Mouse (Mus musculus) liver, embryonic 14.5 days (tissue): Measurements from ENCODE around the gene Fam172a. TPM values are rescaled to one million over a fixed set of nuclear protein-coding genes. Genes with fewer than 3 reads are reported as not detected.

Experiments
- ATAC-seq: fragments of 200-750 bp; cut with Nextera tagmentation; 2 replicates; pipeline ENCODE4 v1.8.0; 2017; ENCODE audit warnings: moderate number of reproducible peaks, mild to moderate bottlenecking, moderate library complexity; ENCODE audit not compliant: insufficient read depth
- DNase-seq, 3 experiments: peaks; one replicate each; pipeline ENCODE4 v3.0.0-alpha.2; 2012 to 2013; ENCODE audit warnings: low read depth in 3 of 3, low spot score in 3 of 3
- H3K27ac ChIP-seq: fragments of 300-500 bp; sonication (generic); 2 replicates; pipeline ENCODE4 v1.5.1; 2014; ENCODE audit warnings: moderate library complexity, mild to moderate bottlenecking, control low read depth, inconsistent platforms
- H3K27me3 ChIP-seq: fragments of 300-500 bp; sonication (generic); 2 replicates; pipeline ENCODE4 v1.6.1; 2014; ENCODE audit warnings: mild to moderate bottlenecking, low read length, moderate library complexity; ENCODE audit not compliant: control insufficient read depth, insufficient read depth
- H3K36me3 ChIP-seq: fragments of 300-500 bp; sonication (generic); replicated peaks from 2 replicates; pipeline ENCODE4 v1.6.1; 2014; ENCODE audit warnings: low read depth; ENCODE audit not compliant: control insufficient read depth, insufficient read depth
- H3K4me1 ChIP-seq, 2 experiments: fragments of 200-500 bp in 1 of 2; fragments of 300-500 bp in 1 of 2; sonication (generic) in 1 of 2; replicated peaks; 2 replicates each; pipeline ENCODE4 v1.6.1; 2012 to 2014; ENCODE audit warnings: antibody characterized with exemption in 1 of 2, inconsistent platforms in 1 of 2, low read length in 1 of 2; ENCODE audit not compliant: control insufficient read depth in 2 of 2, insufficient read depth in 2 of 2
- H3K4me2 ChIP-seq: fragments of 300-500 bp; sonication (generic); 2 replicates; pipeline ENCODE4 v1.6.1; 2014; ENCODE audit warnings: low read depth, mild to moderate bottlenecking, control low read depth, moderate library complexity
- H3K4me3 ChIP-seq, 2 experiments: fragments of 200-500 bp in 1 of 2; fragments of 300-500 bp in 1 of 2; sonication (generic) in 1 of 2; 2 replicates each; pipeline ENCODE4 v1.5.1; 2012 to 2014; ENCODE audit warnings: low read depth in 2 of 2, low read length in 2 of 2, mild to moderate bottlenecking in 2 of 2, control low read depth in 1 of 2, inconsistent platforms in 1 of 2, moderate library complexity in 1 of 2; ENCODE audit not compliant: insufficient read depth in 1 of 2
- H3K9ac ChIP-seq: fragments of 300-500 bp; sonication (generic); replicated peaks from 2 replicates; pipeline ENCODE4 v1.6.1; 2014; ENCODE audit warnings: mild to moderate bottlenecking, control low read depth, moderate library complexity
- H3K9me3 ChIP-seq: fragments of 300-500 bp; sonication (generic); 2 replicates; pipeline ENCODE4 v1.6.1; 2016; ENCODE audit warnings: low read length, mixed read lengths; ENCODE audit not compliant: control insufficient read depth
- CTCF ChIP-seq: IDR thresholded peaks from 2 replicates; pipeline ENCODE4 v1.5.1; 2016; ENCODE audit warnings: antibody characterized with exemption, low read depth, control low read depth
- EP300 ChIP-seq: IDR thresholded peaks from 2 replicates; pipeline ENCODE4 v1.6.1; 2016; ENCODE audit warnings: antibody characterized with exemption, low read depth
- WGBS: fragments of 180-500 bp; shearing (Covaris S2); extraction: QIAGEN DNeasy Blood & Tissue Kit; methylation state at CpG from one replicate; pipeline ENCODE4 v1.1.7; 2014; ENCODE audit not compliant: insufficient replicate concordance; 5-methylcytosine and 5-hydroxymethylcytosine counted together
- polyA plus RNA-seq, 2 experiments: library from polyadenylated mRNA; depleted of rRNA in 1 of 2; stranded (reverse) in 1 of 2; unstranded in 1 of 2; fragments of >200 nt; fragmentation: Nextera tagmentation in 1 of 2; extraction: Ambion mirVana in 1 of 2; gene quantifications; 2 replicates each; pipeline versions ENCODE4 v1.2.1 to v1.2.3; 2012 to 2014

The Fam172a gene
- polyA plus RNA-seq, 2 experiments: 2.8 to 8.0 TPM

- Histone ChIP-seq H3K9me3 (no peaks in the 10 kb centered on the region), H3K4me1 (no peaks in the 10 kb centered on the region), H3K36me3 (no peaks in the 10 kb centered on the region), H3K9ac (no peak overlapping the region), H3K4me2 (no peak overlapping the region), H3K27ac (no peak overlapping the region), H3K4me3 (no peak overlapping the region), H3K27me3 (peaks cover 46% of the 10 kb centered on the region)
- TF ChIP-seq EP300: no peak
- TF ChIP-seq CTCF: no peak
- under 1% methylated on average over 15 of the region's 15 CpGs for WGBS
- DNase-seq (no peak), ATAC-seq (no peak)
These were observed 469.5 kb downstream of the Fam172a start for GRCm38 (mm10) chr13:78171320-78171719.

- no peak for ATAC-seq
- Histone ChIP-seq H3K4me2 (no peak overlapping the region), H3K36me3 (no peaks in the 10 kb centered on the region), H3K4me3 (no peak overlapping the region), H3K27me3 (peaks cover 52% of the 10 kb centered on the region), H3K27ac (no peak overlapping the region), H3K9ac (no peak overlapping the region), H3K4me1 (no peaks in the 10 kb centered on the region), H3K9me3 (no peaks in the 10 kb centered on the region)
- WGBS: 5% methylated on average over 17 of the region's 17 CpGs
- no peak for TF ChIP-seq CTCF
- TF ChIP-seq EP300: no peak
- DNase-seq: no peak
These were observed 470.3 kb downstream of the Fam172a start for GRCm38 (mm10) chr13:78171984-78172636.

DNA sequence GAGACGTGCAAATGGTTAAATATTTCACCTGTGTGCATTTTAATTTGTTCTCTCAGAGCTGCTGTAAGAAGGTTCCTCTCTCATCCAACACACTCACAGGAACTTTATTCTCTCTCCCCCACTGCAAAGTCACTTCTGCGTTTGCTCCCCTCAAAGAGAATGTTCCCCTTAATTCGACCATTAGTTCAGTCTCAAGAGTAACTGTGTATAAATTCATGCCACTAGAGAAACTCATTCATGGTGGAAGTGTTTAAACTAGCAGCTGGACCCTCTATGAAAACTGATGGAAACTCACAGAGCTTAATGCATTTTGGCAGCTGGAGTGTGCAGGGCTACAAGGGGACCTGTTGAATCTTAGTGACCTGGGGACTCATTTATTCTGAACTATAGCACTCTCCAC lies 471.0 kb downstream of the Fam172a start:
- H3K4me3 ChIP-seq: no peak overlapping the region
- peaks cover 52% of the 10 kb centered on the region for H3K27me3 ChIP-seq
- H3K27ac ChIP-seq: no peak overlapping the region
- H3K4me1 ChIP-seq: no peaks in the 10 kb centered on the region
- H3K4me2 ChIP-seq: no peak overlapping the region
- TF ChIP-seq EP300 (no peak), CTCF (no peak)
- no peaks in the 10 kb centered on the region for H3K36me3 ChIP-seq
- H3K9me3 ChIP-seq: no peaks in the 10 kb centered on the region
- WGBS: 3% methylated on average over 3 of the region's 3 CpGs
- no peak overlapping the region for H3K9ac ChIP-seq
- DNase-seq (no peak), ATAC-seq (no peak)

DNA sequence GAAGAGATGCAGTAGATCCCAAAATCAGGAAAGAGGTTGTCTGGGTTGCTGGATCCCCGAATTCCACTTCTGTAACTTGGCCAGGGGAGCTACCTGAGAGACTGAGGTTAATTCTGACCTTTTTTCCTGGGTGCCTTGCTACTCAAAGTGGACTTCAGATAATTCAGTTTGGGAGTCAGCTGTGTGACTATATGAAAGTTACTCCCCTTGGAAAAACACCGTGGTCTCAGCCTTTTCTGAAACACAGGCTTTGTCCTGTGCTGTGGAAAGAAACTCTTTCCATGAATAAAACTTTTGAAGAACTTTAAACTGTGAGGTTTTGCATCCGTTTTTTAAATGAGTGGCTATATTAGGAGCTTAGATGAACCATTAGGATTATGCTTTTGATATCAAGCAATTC lies 472.4 kb downstream of the Fam172a start:
- no peaks in the 10 kb centered on the region for H3K36me3 ChIP-seq
- 3% methylated on average over 3 of the region's 3 CpGs for WGBS
- no peak overlapping the region for H3K9ac ChIP-seq
- no peaks in the 10 kb centered on the region for H3K4me1 ChIP-seq
- peaks cover 65% of the 10 kb centered on the region for H3K27me3 ChIP-seq
- DNase-seq (no peak), ATAC-seq (no peak)
- TF ChIP-seq EP300: no peak
- TF ChIP-seq CTCF: no peak
- H3K4me2 ChIP-seq: no peak overlapping the region
- H3K9me3 ChIP-seq: no peaks in the 10 kb centered on the region
- no peak overlapping the region for H3K27ac ChIP-seq
- no peak overlapping the region for H3K4me3 ChIP-seq

GRCm38 (mm10) chr13:78174891-78175290 lies 473.1 kb downstream of the Fam172a start:
- no peak overlapping the region for H3K4me2 ChIP-seq
- DNase-seq (no peak), ATAC-seq (no peak)
- 3% methylated on average over 1 of the region's 1 CpGs for WGBS
- H3K36me3 ChIP-seq: no peaks in the 10 kb centered on the region
- no peak overlapping the region for H3K27ac ChIP-seq
- H3K9ac ChIP-seq: no peak overlapping the region
- H3K9me3 ChIP-seq: no peaks in the 10 kb centered on the region
- peaks cover 69% of the 10 kb centered on the region for H3K27me3 ChIP-seq
- TF ChIP-seq EP300 (no peak), CTCF (no peak)
- no peak overlapping the region for H3K4me3 ChIP-seq
- no peaks in the 10 kb centered on the region for H3K4me1 ChIP-seq
